Mouse (Mus musculus) urinary bladder, adult 2 months (tissue): ENCODE measurements at regions not wholly inside any gene's neighbourhood (a gene's known extent, or its start where the extent isn't known, plus 50 kb on each side); places are given as distances from the start of the nearest gene placed in this dataset.

Source experiments
- DNase-seq: peaks from one replicate; pipeline ENCODE4 v3.0.0; 2022; ENCODE audit warnings: low spot score

GRCm38 (mm10) chr1:151045334-151045733 lies 52.1 kb upstream of the Hmcn1 start:
- DNase-seq: no peak

- DNase-seq: no peak
Observed at GRCm38 (mm10) chr1:151046626-151047025, 53.4 kb upstream of the Hmcn1 start.

DNA sequence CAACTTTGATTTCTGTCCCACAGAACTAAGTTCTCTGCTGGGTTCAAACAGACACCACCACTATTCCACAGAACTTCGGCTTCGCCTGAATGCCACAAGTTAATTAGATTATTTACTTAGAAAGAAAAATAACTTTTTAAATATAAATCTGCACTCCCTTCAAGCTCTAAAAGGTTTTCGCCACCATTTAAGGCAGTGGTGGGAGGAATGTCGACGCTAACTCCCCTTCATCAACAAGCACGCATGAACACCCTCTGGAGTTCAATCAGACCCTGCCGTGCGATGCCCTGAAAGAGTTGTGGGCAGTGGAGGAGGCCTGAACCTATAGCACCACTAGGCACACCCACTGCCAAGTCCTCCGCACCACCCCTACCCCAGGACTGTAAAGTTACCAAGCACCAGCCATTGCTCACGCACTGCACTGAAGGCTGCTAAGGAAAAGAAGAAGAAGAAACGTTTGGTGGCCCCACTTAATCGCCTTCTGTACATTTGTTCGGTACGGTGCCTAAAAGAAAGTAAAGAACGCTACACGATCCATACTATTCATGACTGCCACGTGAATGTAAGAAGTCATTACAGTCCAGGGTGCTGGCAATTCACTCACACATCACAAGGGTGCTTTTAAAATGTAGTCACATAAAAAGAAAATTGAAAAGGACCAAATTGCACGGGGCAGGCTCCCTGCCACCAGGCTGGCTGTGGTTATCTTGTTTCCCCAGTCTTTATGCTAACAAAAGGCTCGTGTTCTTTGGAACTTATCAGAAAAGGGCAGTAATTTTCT lies 56.7 kb upstream of the Hmcn1 start:
- DNase-seq: no peak

DNA sequence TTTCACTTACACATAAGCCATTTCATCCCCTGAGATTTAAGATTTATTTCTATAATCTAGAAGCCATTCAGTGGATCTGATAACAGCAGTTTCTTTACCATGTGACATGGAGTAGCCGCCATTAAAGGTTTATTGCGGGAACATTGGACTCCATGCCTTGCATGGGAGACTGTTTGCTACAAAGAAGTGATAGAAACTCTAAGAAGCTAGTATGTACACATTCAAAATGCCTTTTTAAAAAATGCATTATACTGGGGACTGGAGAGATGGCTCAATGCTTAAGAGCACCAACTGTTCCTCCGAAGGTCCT lies 57.2 kb upstream of the Hmcn1 start:
- DNase-seq: no peak

- DNase-seq: no peak
Observed at GRCm38 (mm10) chr1:151053268-151053667, 60.0 kb upstream of the Hmcn1 start.

DNA sequence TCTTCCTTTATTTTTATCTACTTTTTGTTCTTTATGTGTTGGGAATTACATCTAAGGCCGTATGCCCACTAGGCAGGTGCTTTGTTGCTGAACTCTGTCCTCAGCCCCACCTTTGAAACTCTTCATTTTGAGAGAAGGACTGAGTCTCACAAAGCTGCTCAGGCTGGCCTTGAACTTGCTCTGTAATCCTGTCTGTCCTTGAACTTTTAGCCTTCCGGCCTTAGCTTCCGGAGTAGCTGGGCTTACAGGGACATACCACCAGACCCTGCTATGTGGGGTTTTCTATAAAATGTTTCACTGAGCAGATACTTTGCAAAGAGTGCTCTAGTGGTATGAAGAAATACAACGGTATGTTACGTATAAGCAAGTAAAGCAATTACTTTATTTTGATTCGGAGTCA lies 62.2 kb upstream of the Hmcn1 start:
- DNase-seq: no peak

- no peak for DNase-seq
Observed at GRCm38 (mm10) chr1:151059546-151060136, 66.4 kb upstream of the Hmcn1 start.

- no peak for DNase-seq
Observed at GRCm38 (mm10) chr1:151065090-151065567, 71.9 kb upstream of the Hmcn1 start.

GRCm38 (mm10) chr1:151066379-151067128 lies 73.3 kb upstream of the Hmcn1 start:
- DNase-seq: no peak

DNA sequence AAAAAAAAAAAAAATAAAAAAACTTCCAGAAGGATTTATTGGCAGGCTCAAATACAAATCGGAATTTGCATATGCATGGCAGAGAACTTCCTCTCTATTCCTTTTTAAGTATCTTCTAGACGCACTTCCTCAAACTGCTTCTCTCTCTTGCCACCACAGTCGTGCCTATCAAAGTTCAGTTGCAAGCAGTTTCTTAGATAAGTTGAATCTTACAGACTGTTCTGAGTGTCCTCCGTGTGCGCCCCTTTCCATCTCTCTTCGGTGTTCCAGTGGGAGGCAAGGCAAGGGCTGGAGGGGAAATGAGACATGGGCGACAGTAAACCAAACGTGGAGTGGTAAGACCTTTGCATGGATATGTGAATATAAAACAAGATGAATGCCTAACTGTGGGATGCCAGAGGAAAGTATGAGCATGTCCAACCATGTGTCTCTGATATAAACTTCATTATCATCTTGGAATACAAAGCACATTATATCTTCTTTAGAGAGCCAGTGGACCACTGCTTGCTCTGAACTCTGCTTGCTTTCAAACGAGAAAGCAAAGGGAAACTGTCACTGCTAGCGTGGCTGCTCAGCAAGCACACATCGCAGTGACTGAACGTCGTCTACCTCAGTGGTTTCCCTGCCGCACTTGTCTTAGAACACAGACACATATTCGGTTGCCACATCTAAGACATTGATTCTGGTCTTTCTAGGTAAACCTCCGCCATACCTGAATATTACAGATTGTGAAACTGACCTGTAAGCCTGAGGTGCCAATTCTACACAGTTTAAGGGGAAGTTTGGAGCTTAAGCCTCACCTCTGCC lies 81.5 kb upstream of the Hmcn1 start:
- no peak for DNase-seq

DNA sequence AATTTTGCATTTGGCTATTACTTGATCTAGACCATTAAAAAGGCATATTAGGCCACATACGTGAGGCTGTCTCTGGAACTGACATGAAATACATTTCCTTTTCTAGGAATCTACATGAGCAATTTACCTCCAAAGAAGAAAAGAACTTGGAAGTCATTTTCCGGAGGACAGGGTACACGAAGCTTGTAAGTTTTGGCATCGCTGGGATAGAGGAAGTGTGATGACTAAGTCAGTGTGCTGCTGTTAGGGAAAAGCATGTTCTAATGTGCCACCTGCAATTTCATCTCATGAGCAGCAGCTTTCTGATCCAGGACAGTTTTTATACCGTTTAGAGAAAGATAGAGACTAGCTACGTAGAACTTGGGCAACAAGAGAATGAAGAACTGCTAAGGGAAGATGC lies 82.3 kb upstream of the Hmcn1 start:
- DNase-seq: no peak

- DNase-seq: peak; percentile 28
Observed at GRCm38 (mm10) chr1:151078909-151079522, 85.8 kb upstream of the Hmcn1 start.

DNA sequence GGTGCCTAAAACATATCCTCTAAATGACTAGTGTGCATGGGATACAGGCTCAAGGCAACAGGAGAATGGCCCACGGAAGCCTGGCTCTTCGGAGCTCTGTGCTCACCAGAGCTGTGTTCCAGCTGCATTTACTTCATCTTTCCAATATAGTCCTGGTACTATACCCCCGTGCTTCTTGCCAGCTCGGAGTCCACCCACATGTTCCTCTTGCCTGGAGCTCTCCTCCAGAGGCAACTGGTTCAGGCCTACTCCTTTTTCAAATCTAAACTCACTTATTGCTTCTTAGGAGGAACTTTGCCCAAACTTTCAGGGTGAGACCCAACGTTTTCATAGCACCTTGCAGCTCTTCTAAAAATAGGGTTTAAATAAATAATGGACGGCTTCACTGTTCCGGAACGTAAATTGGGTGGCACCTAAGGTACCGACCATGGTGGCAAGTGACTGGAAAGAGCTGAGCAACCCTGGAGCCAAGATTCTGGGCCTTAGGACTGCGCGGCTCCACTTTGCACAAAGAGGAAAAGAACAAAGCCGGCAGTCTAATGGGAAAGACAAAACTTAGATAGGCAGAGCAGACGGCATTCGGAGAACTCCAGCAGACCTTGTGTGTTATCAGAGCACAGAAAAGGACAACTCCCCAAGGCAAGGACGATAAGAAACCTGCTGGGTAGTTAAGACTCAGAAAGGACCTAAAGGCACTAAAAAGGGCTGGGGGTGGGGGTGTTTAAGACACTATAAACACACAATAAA lies 86.6 kb upstream of the Hmcn1 start:
- DNase-seq: no peak

DNA sequence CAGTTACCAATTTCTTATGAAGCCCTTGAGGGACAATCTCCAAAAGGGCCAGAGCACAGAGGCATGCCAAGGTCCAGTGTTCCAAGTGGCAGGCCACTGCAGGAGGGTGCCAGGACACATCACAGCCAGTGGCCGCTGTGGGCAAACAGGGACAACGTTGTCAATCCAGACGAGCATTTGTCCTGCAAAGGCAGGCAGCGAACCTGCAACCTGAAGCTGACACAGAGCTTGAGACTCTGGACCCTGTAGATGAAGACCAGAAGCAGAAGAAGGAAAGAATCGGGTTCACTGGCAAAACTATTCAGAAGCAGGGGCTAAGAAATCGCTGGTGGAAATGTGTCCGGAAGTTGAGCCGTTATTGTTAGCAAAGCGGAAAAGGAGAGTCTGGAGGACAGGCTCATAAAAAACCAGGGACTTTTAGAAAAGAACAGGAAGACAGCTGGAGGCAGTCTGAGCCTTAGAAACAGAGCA lies 87.3 kb upstream of the Hmcn1 start:
- DNase-seq: no peak

DNA sequence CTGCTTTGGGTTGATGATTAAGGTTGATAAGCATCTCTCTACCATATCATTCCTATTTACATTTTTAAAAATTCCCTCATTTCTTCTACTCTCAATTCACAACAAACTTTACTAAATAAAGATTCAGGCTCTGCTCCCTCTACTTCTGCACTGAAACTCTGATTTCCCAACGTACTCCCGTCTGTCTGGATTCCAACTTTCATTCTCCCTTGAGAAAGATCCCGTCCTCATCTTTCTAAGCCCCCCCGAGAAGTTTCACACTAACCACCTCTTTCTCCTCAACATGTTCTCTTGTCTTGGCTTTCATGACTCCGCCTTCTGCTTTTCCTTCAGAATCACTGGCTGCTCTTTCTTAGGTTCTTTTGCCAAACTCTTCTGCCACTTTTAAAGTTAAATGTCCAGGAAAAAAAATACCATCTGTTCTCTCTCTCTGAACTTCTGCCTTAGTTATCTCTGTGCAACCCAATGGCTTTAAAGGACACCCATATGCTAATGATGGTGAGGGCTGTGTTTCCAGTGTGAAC lies 89.3 kb upstream of the Hmcn1 start:
- no peak for DNase-seq

GRCm38 (mm10) chr1:151083806-151084205 lies 90.6 kb upstream of the Hmcn1 start:
- no peak for DNase-seq

DNA sequence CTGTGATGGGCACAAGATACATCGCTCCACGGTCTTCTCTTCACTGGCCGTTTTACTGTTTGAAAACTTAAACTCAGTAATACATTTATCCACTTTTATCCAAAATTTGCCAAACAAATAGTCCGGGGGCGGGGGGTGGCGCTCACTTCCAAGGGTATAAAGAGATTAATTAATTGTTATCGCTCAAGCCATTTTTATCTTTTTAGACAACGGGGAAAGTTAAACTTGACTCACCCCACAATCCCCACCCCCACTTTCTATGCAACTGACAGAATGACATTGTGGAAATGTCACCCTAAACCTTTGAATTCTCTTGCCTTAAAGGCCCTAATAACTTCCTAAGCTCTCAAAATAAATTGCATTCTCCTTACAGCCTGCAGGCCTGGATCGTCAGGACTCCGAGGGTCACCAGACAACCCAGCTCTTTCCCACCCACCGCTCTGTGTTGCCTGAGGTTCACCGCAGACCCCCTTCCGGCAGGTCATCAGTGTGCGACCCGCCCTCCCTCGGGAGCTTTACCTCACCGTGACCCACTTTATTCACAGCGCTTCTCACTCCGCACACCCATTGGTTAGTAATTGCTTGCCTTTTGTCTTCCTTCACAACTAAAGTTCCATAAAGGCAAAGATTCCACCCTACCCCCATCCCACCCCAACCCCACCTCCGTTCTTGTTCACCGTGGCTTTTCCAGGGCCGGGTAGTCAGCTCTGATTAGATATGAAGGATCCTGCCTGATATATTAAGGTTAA lies 93.0 kb upstream of the Hmcn1 start:
- no peak for DNase-seq

GRCm38 (mm10) chr1:151087151-151087660 lies 94.0 kb upstream of the Hmcn1 start:
- no peak for DNase-seq

DNA sequence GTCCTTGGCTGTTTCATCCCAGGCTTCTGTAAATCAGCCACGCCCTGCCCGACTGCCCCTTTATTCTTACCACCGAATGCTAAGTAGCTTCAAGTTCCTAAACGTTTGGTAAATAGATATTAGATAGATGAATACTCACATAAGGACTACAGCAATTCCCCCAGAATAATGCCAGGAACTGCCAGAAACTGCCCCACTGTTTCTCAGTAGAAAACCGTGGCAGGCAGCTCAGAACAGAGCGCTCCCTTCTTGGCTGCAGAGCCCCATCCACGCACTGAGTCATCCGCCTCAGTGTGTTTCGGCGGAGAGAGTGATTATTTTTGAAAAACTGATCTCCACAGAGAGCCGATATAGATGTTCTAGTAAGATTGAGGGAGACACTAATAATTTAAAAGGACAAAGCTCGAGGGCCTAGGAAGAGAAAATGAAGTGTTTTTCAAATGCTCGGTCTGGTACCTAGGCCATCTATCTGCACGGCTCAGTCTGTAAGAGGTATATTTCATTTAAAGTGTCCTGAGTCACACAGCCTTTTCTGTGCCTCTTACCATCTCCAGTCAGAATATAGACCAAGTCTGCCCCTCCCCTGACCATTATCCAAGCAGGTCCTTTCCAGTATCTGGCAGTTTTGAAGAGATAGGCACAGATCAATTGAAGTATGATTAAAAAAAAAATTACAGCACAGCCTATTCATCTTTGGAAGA lies 94.4 kb upstream of the Gm47985 start:
- DNase-seq: no peak
